Mouse (Mus musculus) bone marrow macrophage, adult 2 months (primary cell): Measurements from ENCODE around the gene 1600002K03Rik. TPM values are rescaled to one million over a fixed set of nuclear protein-coding genes. Genes with fewer than 3 reads are reported as not detected.

Experiments used
- H3K27ac ChIP-seq: 2 replicates; pipeline ENCODE4 v1.5.1; 2012; ENCODE audit warnings: low read depth, low read length; ENCODE audit not compliant: insufficient read depth
- H3K4me1 ChIP-seq: 2 replicates; pipeline ENCODE4 v1.6.1; 2012; ENCODE audit warnings: low read length; ENCODE audit not compliant: control insufficient read depth, insufficient read depth
- H3K4me3 ChIP-seq: 2 replicates; pipeline ENCODE4 v1.5.1; 2012; ENCODE audit warnings: mild to moderate bottlenecking, low read length, moderate library complexity; ENCODE audit not compliant: insufficient read depth
- CTCF ChIP-seq: IDR thresholded peaks from 2 replicates; pipeline ENCODE4 v1.5.1; 2012; ENCODE audit warnings: low read depth, mild to moderate bottlenecking, low read length, moderate library complexity
- POLR2A ChIP-seq: IDR thresholded peaks from 2 replicates; pipeline ENCODE4 v1.6.1; 2012; ENCODE audit warnings: mild to moderate bottlenecking, low read depth, low read length, borderline replicate concordance
- polyA plus RNA-seq: library from polyadenylated mRNA; stranded (reverse); fragments of >200 nt; gene quantifications from 2 replicates; pipeline ENCODE4 v1.2.4, GENCODE M21; 2012; ENCODE audit not compliant: missing spikeins, insufficient read depth, insufficient read length

Gene 1600002K03Rik
- polyA plus RNA-seq, 1 experiment: 23.9 TPM

- Histone ChIP-seq H3K4me3 (peak within 1 kb of the TSS; percentile 66), H3K27ac (peak within 1 kb of the TSS; percentile 86), H3K4me1 (peaks cover 6% of the 10 kb centered on the region)
- TF ChIP-seq CTCF (no peak), POLR2A (no peak; the same call in 1 of the 2 replicates)
Measured at GRCm38 (mm10) chr10:80147719-80148601, 24.8 kb upstream of the 1600002K03Rik start, which contains the start of gene Midn. Gene Midn (plus strand): TSS chr10:80148272.

GRCm38 (mm10) chr10:80148610-80149290, 24.0 kb upstream of the 1600002K03Rik start:
- TF ChIP-seq POLR2A (no peak; the same call in 1 of the 2 replicates), CTCF (peak; percentile 36; the same call in 1 of the 2 replicates)
- peak overlapping the region; percentile 66 for H3K4me3 ChIP-seq
- peak overlapping the region; percentile 86 for H3K27ac ChIP-seq
- H3K4me1 ChIP-seq: peaks cover 11% of the 10 kb centered on the region

- H3K4me1 ChIP-seq: peaks cover 11% of the 10 kb centered on the region
- H3K27ac ChIP-seq: peak overlapping the region; percentile 86
- H3K4me3 ChIP-seq: peak overlapping the region; percentile 73
- TF ChIP-seq CTCF (no peak), POLR2A (no peak)
Measured at GRCm38 (mm10) chr10:80149291-80150225, 23.2 kb upstream of the 1600002K03Rik start.

GRCm38 (mm10) chr10:80150226-80151210, 22.2 kb upstream of the 1600002K03Rik start:
- peaks cover 19% of the 10 kb centered on the region for H3K4me1 ChIP-seq
- H3K27ac ChIP-seq: peak overlapping the region; percentile 94
- TF ChIP-seq POLR2A (no peak), CTCF (no peak)
- H3K4me3 ChIP-seq: peak overlapping the region; percentile 73

- Histone ChIP-seq H3K27ac (peak overlapping the region; percentile 94), H3K4me1 (peaks cover 27% of the 10 kb centered on the region), H3K4me3 (peak overlapping the region; percentile 73)
- TF ChIP-seq POLR2A: no peak
- TF ChIP-seq CTCF: no peak
Measured at GRCm38 (mm10) chr10:80151211-80152034, 21.3 kb upstream of the 1600002K03Rik start.

GRCm38 (mm10) chr10:80152071-80152872, 20.5 kb upstream of the 1600002K03Rik start:
- Histone ChIP-seq H3K4me1 (peaks cover 30% of the 10 kb centered on the region), H3K27ac (peak overlapping the region; percentile 94), H3K4me3 (peak overlapping the region; percentile 73)
- TF ChIP-seq POLR2A: no peak

- peak overlapping the region; percentile 94 for H3K27ac ChIP-seq
- H3K4me3 ChIP-seq: peak overlapping the region; percentile 73
- peaks cover 31% of the 10 kb centered on the region for H3K4me1 ChIP-seq
- TF ChIP-seq POLR2A (no peak), CTCF (no peak)
Measured at GRCm38 (mm10) chr10:80152873-80153260, 19.9 kb upstream of the 1600002K03Rik start.

GRCm38 (mm10) chr10:80153713-80154112, 19.0 kb upstream of the 1600002K03Rik start:
- Histone ChIP-seq H3K4me3 (no peak overlapping the region), H3K27ac (no peak overlapping the region), H3K4me1 (peaks cover 34% of the 10 kb centered on the region)
- TF ChIP-seq CTCF (no peak), POLR2A (no peak)
